Mouse (Mus musculus): ENCODE measurements around the gene Asic4. TPM values are rescaled to one million over a fixed set of nuclear protein-coding genes. Genes with fewer than 3 reads are reported as not detected.
A peak's percentile ranks its signal among the peaks of the same experiment; 100 is the strongest.

Gene Asic4
- polyA plus RNA-seq, 1 experiment: 0.13 TPM

- TF ChIP-seq GATA1 (IDR thresholded peaks at IDR 0.05; ENCODE audit: borderline replicate concordance, low read length) (no peak), FLI1 (IDR thresholded peaks at IDR 0.05; ENCODE audit: low read length) (no peak)
- Histone ChIP-seq H3K4me3 (replicated peaks) (peak overlapping the region; percentile 93), H3K4me1 (peaks cover 35% of the 10 kb centered on the region), H3K27me3 (replicated peaks) (peaks cover 97% of the 10 kb centered on the region), H3K36me3 (replicated peaks; ENCODE audit: low read length) (peaks cover 22% of the 10 kb centered on the region), H3K9me3 (peaks cover 7% of the 10 kb centered on the region; the same call in 1 of the 2 replicates)
These were observed 29.4 kb downstream of the Asic4 start for GRCm38 (mm10) chr1:75479635-75479989.

- H3K36me3 ChIP-seq (replicated peaks; ENCODE audit: low read length): peaks cover 17% of the 10 kb centered on the region
- H3K9me3 ChIP-seq: peaks cover 7% of the 10 kb centered on the region; the same call in 1 of the 2 replicates
- peak overlapping the region; percentile 93 for H3K4me3 ChIP-seq (replicated peaks)
- TF ChIP-seq FLI1 (IDR thresholded peaks at IDR 0.05; ENCODE audit: low read length) (no peak), GATA1 (IDR thresholded peaks at IDR 0.05; ENCODE audit: borderline replicate concordance, low read length) (no peak)
- peaks cover 97% of the 10 kb centered on the region for H3K27me3 ChIP-seq (replicated peaks)
- H3K4me1 ChIP-seq: peaks cover 35% of the 10 kb centered on the region
These were observed 29.8 kb downstream of the Asic4 start for GRCm38 (mm10) chr1:75480036-75480435.

- TF ChIP-seq FLI1 (IDR thresholded peaks at IDR 0.05; ENCODE audit: low read length): no peak
- no peak for TF ChIP-seq GATA1 (IDR thresholded peaks at IDR 0.05; ENCODE audit: borderline replicate concordance, low read length)
- peaks cover 7% of the 10 kb centered on the region; the same call in 1 of the 2 replicates for H3K9me3 ChIP-seq
- H3K4me3 ChIP-seq (replicated peaks): no peak overlapping the region
- H3K4me1 ChIP-seq: peaks cover 35% of the 10 kb centered on the region
- peaks cover 97% of the 10 kb centered on the region for H3K27me3 ChIP-seq (replicated peaks)
- H3K36me3 ChIP-seq (replicated peaks; ENCODE audit: low read length): peaks cover 10% of the 10 kb centered on the region
These were observed 30.5 kb downstream of the Asic4 start for GRCm38 (mm10) chr1:75480735-75481134.

GRCm38 (mm10) chr1:75486561-75486960 is 36.3 kb downstream of the Asic4 start:
- peak overlapping the region; percentile 89 for H3K4me3 ChIP-seq (replicated peaks)
- peaks cover 99% of the 10 kb centered on the region for H3K27me3 ChIP-seq (replicated peaks)
- peaks cover 7% of the 10 kb centered on the region; the same call in 1 of the 2 replicates for H3K9me3 ChIP-seq
- H3K36me3 ChIP-seq (replicated peaks; ENCODE audit: low read length): no peaks in the 10 kb centered on the region
- TF ChIP-seq GATA1 (IDR thresholded peaks at IDR 0.05; ENCODE audit: borderline replicate concordance, low read length): no peak
- TF ChIP-seq FLI1 (IDR thresholded peaks at IDR 0.05; ENCODE audit: low read length): no peak
- H3K4me1 ChIP-seq: peaks cover 20% of the 10 kb centered on the region

GRCm38 (mm10) chr1:75487040-75487404 is 36.8 kb downstream of the Asic4 start:
- no peaks in the 10 kb centered on the region for H3K36me3 ChIP-seq (replicated peaks; ENCODE audit: low read length)
- peak overlapping the region; percentile 89 for H3K4me3 ChIP-seq (replicated peaks)
- TF ChIP-seq GATA1 (IDR thresholded peaks at IDR 0.05; ENCODE audit: borderline replicate concordance, low read length): no peak
- no peak for TF ChIP-seq FLI1 (IDR thresholded peaks at IDR 0.05; ENCODE audit: low read length)
- H3K9me3 ChIP-seq: peaks cover 7% of the 10 kb centered on the region; the same call in 1 of the 2 replicates
- peaks cover 99% of the 10 kb centered on the region for H3K27me3 ChIP-seq (replicated peaks)
- H3K4me1 ChIP-seq: peaks cover 20% of the 10 kb centered on the region

GRCm38 (mm10) chr1:75487405-75488161 is 37.3 kb downstream of the Asic4 start:
- H3K9me3 ChIP-seq: peaks cover 3% of the 10 kb centered on the region; the same call in 1 of the 2 replicates
- TF ChIP-seq GATA1 (IDR thresholded peaks at IDR 0.05; ENCODE audit: borderline replicate concordance, low read length) (no peak), FLI1 (IDR thresholded peaks at IDR 0.05; ENCODE audit: low read length) (no peak)
- peak overlapping the region; percentile 89 for H3K4me3 ChIP-seq (replicated peaks)
- no peaks in the 10 kb centered on the region for H3K36me3 ChIP-seq (replicated peaks; ENCODE audit: low read length)
- H3K27me3 ChIP-seq (replicated peaks): peaks cover 99% of the 10 kb centered on the region
- H3K4me1 ChIP-seq: peaks cover 18% of the 10 kb centered on the region

- Histone ChIP-seq H3K27me3 (replicated peaks) (peaks cover 90% of the 10 kb centered on the region), H3K9me3 (no peaks in the 10 kb centered on the region), H3K4me3 (replicated peaks) (no peak overlapping the region), H3K36me3 (replicated peaks; ENCODE audit: low read length) (no peaks in the 10 kb centered on the region), H3K4me1 (peaks cover 17% of the 10 kb centered on the region)
- no peak for TF ChIP-seq GATA1 (IDR thresholded peaks at IDR 0.05; ENCODE audit: borderline replicate concordance, low read length)
- TF ChIP-seq FLI1 (IDR thresholded peaks at IDR 0.05; ENCODE audit: low read length): no peak
These were observed 40.7 kb downstream of the Asic4 start for GRCm38 (mm10) chr1:75490785-75491551.

- Histone ChIP-seq H3K4me1 (peaks cover 3% of the 10 kb centered on the region; the same call in 1 of the 2 replicates), H3K27me3 (replicated peaks) (peaks cover 86% of the 10 kb centered on the region), H3K4me3 (replicated peaks) (no peak overlapping the region), H3K9me3 (no peaks in the 10 kb centered on the region), H3K36me3 (replicated peaks; ENCODE audit: low read length) (peaks cover 7% of the 10 kb centered on the region)
- no peak for TF ChIP-seq GATA1 (IDR thresholded peaks at IDR 0.05; ENCODE audit: borderline replicate concordance, low read length)
- TF ChIP-seq FLI1 (IDR thresholded peaks at IDR 0.05; ENCODE audit: low read length): no peak
These were observed 42.4 kb downstream of the Asic4 start for GRCm38 (mm10) chr1:75492579-75493170.

- Histone ChIP-seq H3K36me3 (replicated peaks; ENCODE audit: low read length) (peaks cover 11% of the 10 kb centered on the region), H3K4me3 (replicated peaks) (no peak overlapping the region), H3K9me3 (no peaks in the 10 kb centered on the region), H3K4me1 (no peaks in the 10 kb centered on the region), H3K27me3 (replicated peaks) (peaks cover 83% of the 10 kb centered on the region)
- TF ChIP-seq FLI1 (IDR thresholded peaks at IDR 0.05; ENCODE audit: low read length) (no peak), GATA1 (IDR thresholded peaks at IDR 0.05; ENCODE audit: borderline replicate concordance, low read length) (no peak)
These were observed 44.8 kb downstream of the Asic4 start for GRCm38 (mm10) chr1:75494878-75495548.

All from megakaryocyte, embryonic 14.5 days (primary cell).